Mouse (Mus musculus) CH12.LX (cell line): ENCODE data around the gene Slc6a17.

Source experiments
- CTCF ChIP-seq, 2 experiments: IDR thresholded peaks in 1 of 2; conservative IDR thresholded peaks in 1 of 2; 2 replicates each; pipeline ENCODE4 v1.5.1; 2011 to 2012; ENCODE audit warnings: low read depth in 2 of 2, low read length in 2 of 2, improper control_type of control experiment in 1 of 2, inconsistent platforms in 1 of 2, mild to moderate bottlenecking in 1 of 2, moderate library complexity in 1 of 2
- E2F4 ChIP-seq: IDR thresholded peaks from 2 replicates; pipeline ENCODE4 v1.6.1; 2011; ENCODE audit warnings: low read depth, low read length, improper control_type of control experiment; ENCODE audit not compliant: insufficient replicate concordance
- MAFK ChIP-seq: IDR thresholded peaks from 2 replicates; pipeline ENCODE4 v1.6.1; 2011; ENCODE audit warnings: low read length, improper control_type of control experiment; ENCODE audit not compliant: insufficient replicate concordance
- MAX ChIP-seq: IDR thresholded peaks from 2 replicates; pipeline ENCODE4 v1.6.1; 2011; ENCODE audit warnings: low read length, improper control_type of control experiment
- MYC ChIP-seq: IDR thresholded peaks from 2 replicates; pipeline ENCODE4 v1.6.1; 2011; ENCODE audit warnings: low read depth, mild to moderate bottlenecking, improper control_type of control experiment, low read length
- POLR2A ChIP-seq: IDR thresholded peaks from 2 replicates; pipeline ENCODE4 v1.6.1; 2011; ENCODE audit warnings: low read depth, mild to moderate bottlenecking, improper control_type of control experiment, low read length
- TCF12 ChIP-seq: IDR thresholded peaks from 2 replicates; pipeline ENCODE4 v1.6.1; 2014; ENCODE audit warnings: low read depth, mild to moderate bottlenecking, inconsistent platforms, low read length, improper control_type of control experiment
- USF1 ChIP-seq: IDR thresholded peaks from 2 replicates; pipeline ENCODE4 v1.6.1; 2014; ENCODE audit warnings: low read depth, mild to moderate bottlenecking, inconsistent platforms, low read length, improper control_type of control experiment
- ZC3H11A ChIP-seq: IDR thresholded peaks from 2 replicates; pipeline ENCODE4 v1.6.1; 2012; ENCODE audit warnings: low read depth, mild to moderate bottlenecking, inconsistent platforms, low read length, improper control_type of control experiment
- ZNF384 ChIP-seq: IDR thresholded peaks from 2 replicates; pipeline ENCODE4 v1.6.1; 2012; ENCODE audit warnings: low read depth, low read length, improper control_type of control experiment, inconsistent platforms

DNA sequence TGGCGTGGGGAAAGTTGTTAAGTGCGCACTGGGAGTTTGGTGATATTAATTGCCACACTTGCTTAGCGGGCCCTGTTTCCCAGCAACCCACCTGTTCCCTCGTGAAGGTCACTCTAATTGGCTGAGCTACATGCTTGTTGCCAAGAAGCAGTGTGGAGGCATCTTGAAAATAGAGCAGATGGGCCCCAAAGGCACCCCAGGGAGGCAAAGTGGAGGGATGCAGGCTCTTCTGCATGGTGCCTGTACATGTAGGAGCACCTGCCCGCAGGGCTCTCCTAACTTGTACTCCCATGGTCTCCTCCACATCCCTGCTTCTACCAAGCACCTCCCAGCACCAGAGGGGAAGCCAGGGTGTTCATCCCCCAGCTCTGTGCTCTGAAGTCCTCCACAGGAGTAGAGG is 74.0 kb downstream of the Slc6a17 start:
- no peak for TF ChIP-seq ZNF384
- no peak for TF ChIP-seq TCF12
- TF ChIP-seq MAFK, result no peak
- no peak for TF ChIP-seq E2F4
- TF ChIP-seq ZC3H11A, result no peak
- no peak for TF ChIP-seq POLR2A
- no peak for TF ChIP-seq CTCF (conservative IDR thresholded peaks at IDR 0.05 in 1 of 2, IDR thresholded peaks at IDR 0.05 in 1 of 2; ENCODE audit: low read depth in 2 of 2, low read length in 2 of 2)
- no peak for TF ChIP-seq USF1
- TF ChIP-seq MYC, result no peak
- no peak for TF ChIP-seq MAX
